Mouse (Mus musculus): ENCODE measurements around the gene Olfr806. TPM values are rescaled to one million over a fixed set of nuclear protein-coding genes. Genes with fewer than 3 reads are reported as not detected.

The Olfr806 gene
- not detected in 2 replicates for polyA plus RNA-seq (2012; rRNA removed)

GRCm38 (mm10) chr10:129741821-129742220 lies at the start of gene Olfr806:
Olfr806 (minus strand) TSS chr10:129741921.
- DNase-seq (ENCODE audit: extremely low spot score in 1 of 2, low spot score in 1 of 2): no peak

- no peak for DNase-seq (ENCODE audit: extremely low spot score in 1 of 2, low spot score in 1 of 2)
Observed at GRCm38 (mm10) chr10:129778123-129778522, 36.4 kb upstream of the Olfr806 start.

GRCm38 (mm10) chr10:129774338-129774737 lies 32.6 kb upstream of the Olfr806 start, which contains the start of gene Olfr809:
Olfr809 (plus strand) TSS chr10:129774638.
- no peak for DNase-seq (ENCODE audit: extremely low spot score in 1 of 2, low spot score in 1 of 2)

- no peak for DNase-seq (ENCODE audit: extremely low spot score in 1 of 2, low spot score in 1 of 2)
Observed at GRCm38 (mm10) chr10:129765182-129765581, 23.5 kb upstream of the Olfr806 start, which contains the start of gene Olfr808. Olfr808 (plus strand) TSS chr10:129765482.

- no peak for DNase-seq (ENCODE audit: extremely low spot score in 1 of 2, low spot score in 1 of 2)
Observed at GRCm38 (mm10) chr10:129757693-129758092, 16.0 kb upstream of the Olfr806 start, which contains the start of gene Olfr807. Olfr807 (minus strand) TSS chr10:129757793.

- DNase-seq (ENCODE audit: extremely low spot score in 1 of 2, low spot score in 1 of 2): no peak
Observed at GRCm38 (mm10) chr10:129729275-129729674, 12.4 kb downstream of the Olfr806 start, which contains the start of gene Olfr805. Olfr805 (minus strand) TSS chr10:129729375.

- no peak for DNase-seq (ENCODE audit: extremely low spot score in 1 of 2, low spot score in 1 of 2)
Observed at GRCm38 (mm10) chr10:129702910-129703309, 38.8 kb downstream of the Olfr806 start, which contains the start of gene Olfr804. Olfr804 (plus strand) TSS chr10:129703210.

- DNase-seq (ENCODE audit: extremely low spot score in 1 of 2, low spot score in 1 of 2): no peak
Observed at GRCm38 (mm10) chr10:129694186-129694585, 47.5 kb downstream of the Olfr806 start, which contains the start of gene Olfr803. Olfr803 (minus strand) TSS chr10:129694286.

GRCm38 (mm10) chr10:129688069-129688468 lies 53.7 kb downstream of the Olfr806 start, which contains the start of gene Olfr802:
Olfr802 (minus strand) TSS chr10:129688169.
- DNase-seq (ENCODE audit: extremely low spot score in 1 of 2, low spot score in 1 of 2): no peak

Other genes starting within 250 kb of the Olfr806 start
- gene Olfr790, start 243.4 kb downstream of the Olfr806 start, polyA plus RNA-seq (2012; rRNA removed): not detected in 2 replicates
- gene Olfr791, start 220.1 kb downstream of the Olfr806 start, polyA plus RNA-seq (2012; rRNA removed): not detected in 2 replicates
- 0.04 TPM in 1 of 2 replicates, not detected in the other for gene Olfr792, start 202.8 kb downstream of the Olfr806 start, polyA plus RNA-seq (2012; rRNA removed)
- gene Olfr794, start 174.3 kb downstream of the Olfr806 start, polyA plus RNA-seq (2012; rRNA removed): not detected in 2 replicates
- gene Olfr796, start 129.4 kb downstream of the Olfr806 start, polyA plus RNA-seq (2012; rRNA removed): not detected in 2 replicates
- gene Olfr798, start 114.0 kb downstream of the Olfr806 start, polyA plus RNA-seq (2012; rRNA removed): not detected in 2 replicates
- not detected in 2 replicates for gene Olfr799, start 104.4 kb downstream of the Olfr806 start, polyA plus RNA-seq (2012; rRNA removed)
- not detected in 2 replicates for gene Olfr800, start 84.2 kb downstream of the Olfr806 start, polyA plus RNA-seq (2012; rRNA removed)
- 0.04 TPM in 1 of 2 replicates, not detected in the other for gene Olfr801, start 68.1 kb downstream of the Olfr806 start, polyA plus RNA-seq (2012; rRNA removed)
- gene Olfr802, start 53.8 kb downstream of the Olfr806 start, polyA plus RNA-seq (2012; rRNA removed): not detected in 2 replicates
- not detected in 2 replicates for gene Olfr803, start 47.6 kb downstream of the Olfr806 start, polyA plus RNA-seq (2012; rRNA removed)
- gene Olfr804, start 38.7 kb downstream of the Olfr806 start, polyA plus RNA-seq (2012; rRNA removed): not detected in 2 replicates
- not detected in 2 replicates for gene Olfr805, start 12.5 kb downstream of the Olfr806 start, polyA plus RNA-seq (2012; rRNA removed)
- gene Olfr807, start 15.9 kb upstream of the Olfr806 start, polyA plus RNA-seq (2012; rRNA removed): not detected in 2 replicates
- gene Olfr808, start 23.6 kb upstream of the Olfr806 start, polyA plus RNA-seq (2012; rRNA removed): not detected in 2 replicates
- gene Olfr809, start 32.7 kb upstream of the Olfr806 start, polyA plus RNA-seq (2012; rRNA removed): not detected in 2 replicates
- gene Olfr810, start 53.0 kb upstream of the Olfr806 start, polyA plus RNA-seq (2012; rRNA removed): not detected in 2 replicates
- not detected in 2 replicates for gene Olfr811, start 62.5 kb upstream of the Olfr806 start, polyA plus RNA-seq (2012; rRNA removed)
- gene Olfr812, start 104.2 kb upstream of the Olfr806 start, polyA plus RNA-seq (2012; rRNA removed): not detected in 2 replicates
- gene Olfr813, start 113.4 kb upstream of the Olfr806 start, polyA plus RNA-seq (2012; rRNA removed): not detected in 2 replicates
- not detected in 2 replicates for gene Olfr814, start 137.9 kb upstream of the Olfr806 start, polyA plus RNA-seq (2012; rRNA removed)
- gene Olfr815, start 163.9 kb upstream of the Olfr806 start, polyA plus RNA-seq (2012; rRNA removed): not detected in 2 replicates
- gene Olfr816, start 173.7 kb upstream of the Olfr806 start, polyA plus RNA-seq (2012; rRNA removed): not detected in 2 replicates
- not detected in 2 replicates for gene Olfr818, start 207.2 kb upstream of the Olfr806 start, polyA plus RNA-seq (2012; rRNA removed)
- gene Olfr819, start 225.3 kb upstream of the Olfr806 start, polyA plus RNA-seq (2012; rRNA removed): not detected in 2 replicates
- gene Olfr247, start 234.2 kb upstream of the Olfr806 start, polyA plus RNA-seq (2012; rRNA removed): not detected in 2 replicates
- not detected in 2 replicates for gene Gm10310, start 243.1 kb upstream of the Olfr806 start, polyA plus RNA-seq (2012; rRNA removed)